Mouse (Mus musculus) T-cell, adult 2 months (primary cell): ENCODE measurements around the gene Ddx60.
"Not testable (repeated sequence)": the region's sequence is repeated elsewhere in the genome, so short reads cannot be mapped to it uniquely, and the experiment has no call there.

ENCODE experiments used
- DNase-seq: peaks from one replicate; pipeline ENCODE4 v3.0.0; 2022; ENCODE audit warnings: low spot score

Ddx60 gene

DNA sequence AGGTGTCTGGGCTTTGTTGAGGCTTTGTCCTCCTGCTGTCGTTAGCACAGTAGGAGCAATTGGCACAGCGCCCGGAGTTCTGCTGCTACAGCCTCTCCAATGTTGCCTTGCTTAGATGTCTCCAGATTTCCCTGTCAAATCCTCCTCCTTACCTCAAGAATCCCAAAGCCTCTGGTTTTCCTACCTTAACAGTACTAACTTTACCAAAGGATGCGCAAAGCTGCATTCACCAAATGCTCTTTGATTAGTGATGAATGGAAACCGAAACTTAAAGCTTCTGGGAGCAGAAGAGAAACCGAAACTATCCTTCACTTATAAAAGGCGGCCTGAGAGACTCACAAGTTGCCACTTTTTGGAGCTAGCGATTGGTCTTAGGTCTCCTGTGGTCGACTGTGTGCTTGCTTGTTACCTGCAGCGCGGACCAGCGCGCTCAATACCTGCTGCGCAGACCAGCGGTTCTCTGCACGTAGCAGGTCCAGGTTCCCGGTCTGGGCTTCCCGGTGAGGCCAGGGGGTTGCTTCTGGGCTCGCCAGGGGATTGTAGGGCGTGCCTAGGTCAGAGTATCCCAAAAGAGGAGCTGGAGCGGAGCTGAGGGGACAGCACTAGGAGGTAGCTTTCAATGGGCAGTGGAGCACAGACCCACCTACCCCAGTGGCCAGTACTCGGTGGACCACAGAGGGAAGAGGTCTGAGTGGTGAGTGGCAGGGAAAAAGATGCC lies at the start of gene Ddx60:
Gene Ddx60, plus strand, starts transcription at position 311 of the 718 bp plus-strand sequence.
- DNase-seq, result peak; percentile 69

DNA sequence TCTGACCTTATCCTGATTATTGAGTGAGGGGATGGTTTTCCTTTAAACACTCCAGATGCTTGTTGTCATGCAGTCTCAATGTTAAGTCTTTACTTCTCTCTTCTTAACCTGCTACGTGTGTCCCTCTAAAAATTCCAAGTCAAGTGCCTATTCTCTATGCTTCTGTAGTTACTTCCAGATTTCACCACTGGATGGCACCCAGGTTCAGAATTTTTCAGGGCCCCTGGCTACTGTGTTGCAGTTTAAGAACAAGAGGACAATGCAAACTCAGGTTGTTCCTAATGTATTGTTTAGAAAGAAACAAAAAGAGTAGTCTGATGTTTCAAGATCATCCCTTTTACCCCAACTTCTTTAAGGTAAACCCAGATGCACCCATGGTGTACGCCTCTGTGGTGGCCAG lies 33.8 kb upstream of the Ddx60 start:
- DNase-seq, result no peak

DNA sequence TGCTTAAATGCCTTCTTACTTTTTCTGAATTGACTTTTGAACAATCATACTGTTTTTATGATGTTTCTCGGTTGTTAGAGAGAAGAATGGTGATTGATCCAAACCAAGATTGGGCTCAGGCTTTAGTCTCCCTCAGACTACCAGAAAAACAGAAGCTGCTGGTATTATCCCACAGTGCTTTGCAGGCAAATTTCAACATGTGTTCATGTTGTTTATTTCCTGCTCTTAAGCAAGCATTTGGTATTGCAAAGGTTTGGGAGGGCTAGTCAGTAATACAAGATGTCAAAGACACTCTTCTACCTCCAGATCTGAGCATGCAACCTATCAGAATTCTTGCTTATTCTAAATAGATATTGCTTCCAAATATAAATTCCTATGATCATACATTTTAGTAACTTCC lies 31.1 kb upstream of the Ddx60 start:
- no peak for DNase-seq

DNA sequence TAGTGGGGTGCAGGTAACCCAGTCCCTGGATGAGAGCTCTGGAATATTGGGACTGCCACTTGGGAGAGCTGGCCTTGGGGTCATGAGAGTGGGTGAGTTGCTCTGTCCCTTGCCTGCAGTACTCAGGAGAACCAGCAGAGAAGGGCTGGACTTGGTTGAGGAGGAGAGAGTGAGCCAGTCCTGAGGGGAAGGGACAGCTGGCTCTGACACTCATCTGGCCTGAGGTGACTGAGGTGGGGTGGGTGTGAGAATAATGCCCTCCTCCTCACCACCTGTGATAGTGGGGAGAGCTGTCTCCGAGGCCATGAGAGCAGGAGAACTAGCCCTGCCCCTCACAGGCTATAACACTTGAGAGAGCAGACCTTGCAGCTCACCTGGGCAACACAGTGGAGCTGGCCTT lies 30.5 kb upstream of the Ddx60 start:
- DNase-seq, result no peak

DNA sequence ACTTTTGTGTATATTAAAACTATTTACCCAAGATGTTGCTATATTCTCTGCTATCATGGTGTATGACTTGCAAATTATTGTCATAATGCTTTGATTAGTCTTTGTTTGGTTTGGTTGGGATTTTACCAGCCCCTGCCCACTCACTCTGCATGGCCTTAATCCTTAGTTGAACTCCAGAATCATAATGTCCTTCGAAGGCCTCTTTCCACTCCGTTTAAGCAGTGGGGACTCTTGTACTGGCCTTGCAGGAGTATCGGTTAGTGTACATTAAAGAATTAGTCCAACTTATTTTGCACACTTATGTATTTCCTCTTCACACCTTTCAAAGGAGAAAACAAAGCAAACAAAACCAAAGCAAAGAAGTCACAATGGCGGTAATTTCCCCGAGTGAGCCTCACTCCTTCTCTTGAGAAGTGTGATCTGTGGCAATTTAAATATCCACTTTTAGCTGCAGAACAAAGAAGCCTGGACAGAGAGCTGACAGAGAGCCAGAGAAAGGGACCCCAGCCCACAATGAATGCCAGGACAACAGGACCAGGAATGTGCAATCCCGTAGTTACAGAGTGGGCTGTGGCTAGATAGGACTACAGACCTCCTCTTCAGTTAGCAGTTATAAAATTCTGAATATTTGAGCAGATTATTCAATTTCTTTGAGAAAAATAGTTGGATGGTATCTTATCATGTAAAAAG lies 26.7 kb upstream of the Ddx60 start:
- DNase-seq, result no peak

DNA sequence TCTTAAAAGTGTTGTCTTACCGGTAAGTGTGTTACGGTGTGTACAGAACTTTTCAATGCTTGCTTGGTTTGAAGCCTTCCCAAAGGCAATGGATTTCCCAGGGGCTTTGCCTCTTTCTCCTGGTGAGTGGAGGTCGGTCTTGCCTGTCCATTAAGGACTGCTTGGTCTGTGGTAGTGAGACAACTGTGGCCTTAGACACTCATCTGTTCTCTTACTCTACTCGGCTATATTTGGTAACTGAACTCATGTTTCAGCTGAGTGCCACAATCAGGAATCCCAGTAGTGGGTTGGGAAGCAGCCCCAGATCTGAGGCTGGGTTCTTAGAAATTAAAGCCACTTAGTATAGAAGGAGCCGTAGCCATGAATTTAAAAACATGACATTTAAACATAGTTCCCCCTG lies 25.4 kb upstream of the Ddx60 start, which contains the start of gene Palld:
Gene Palld, minus strand, starts transcription at position 170 of the 400 bp plus-strand sequence.
- no peak for DNase-seq

DNA sequence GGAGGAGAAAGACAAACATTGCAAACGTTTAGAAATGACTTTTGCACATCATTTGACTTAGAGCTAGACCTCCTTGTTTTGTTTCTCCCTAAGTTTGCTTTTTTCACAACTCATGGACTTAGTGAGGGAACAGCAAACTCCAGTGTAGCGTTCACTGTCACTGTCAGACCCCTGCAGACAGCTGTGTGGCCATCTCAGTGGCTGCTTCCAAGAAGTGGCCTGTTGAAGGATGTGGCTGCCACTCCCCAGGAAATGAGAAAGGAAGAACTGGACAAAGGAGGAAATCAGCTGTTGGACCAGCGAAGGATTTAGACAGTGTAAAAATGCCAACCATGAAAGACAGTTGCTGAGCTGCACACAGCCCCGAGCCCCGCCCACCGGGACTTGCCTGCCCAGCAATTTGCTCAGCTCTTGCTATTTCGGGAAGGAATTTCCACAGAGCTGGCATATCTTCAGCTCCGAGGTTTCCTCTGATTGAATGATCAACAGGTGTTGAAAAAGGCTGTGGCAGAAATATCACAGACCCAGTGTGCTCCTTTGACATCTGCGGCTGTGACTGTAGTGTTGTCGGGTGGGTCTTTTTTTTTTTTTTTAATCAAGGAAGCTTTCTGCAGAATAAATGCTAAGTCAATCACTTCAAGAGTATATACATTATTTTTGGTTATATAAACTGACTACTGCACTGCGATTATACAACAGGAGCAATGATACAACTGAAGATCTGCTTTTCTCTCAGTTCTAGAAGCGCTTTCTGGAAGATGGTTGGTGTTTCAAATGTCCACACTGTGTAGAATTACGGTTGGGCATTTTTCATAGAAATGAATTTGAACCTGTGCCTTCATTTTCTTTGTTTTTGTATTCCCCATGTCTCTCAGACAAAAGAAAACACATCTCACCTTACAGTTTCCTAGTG lies 19.3 kb upstream of the Ddx60 start:
- DNase-seq, result no peak

DNA sequence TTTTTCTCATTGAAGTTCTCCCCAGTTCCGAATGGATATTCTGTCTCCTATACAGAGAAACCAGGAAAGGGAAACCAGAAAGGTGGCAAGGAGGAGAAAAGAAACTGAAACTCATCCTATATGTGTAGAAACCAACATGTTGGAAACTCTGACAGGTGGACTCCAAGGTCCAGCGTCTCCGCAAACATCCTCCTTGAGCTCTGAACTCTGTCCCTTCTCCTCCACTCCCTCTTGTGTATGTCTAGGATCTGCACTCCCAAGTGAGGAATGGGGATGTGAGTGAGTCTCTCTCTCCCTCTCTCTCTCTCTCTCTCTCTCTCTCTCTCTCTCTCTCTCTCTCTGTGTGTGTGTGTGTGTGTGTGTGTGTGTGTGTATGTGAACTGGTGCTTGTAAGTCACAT lies 18.6 kb upstream of the Ddx60 start:
- DNase-seq, result no peak

DNA sequence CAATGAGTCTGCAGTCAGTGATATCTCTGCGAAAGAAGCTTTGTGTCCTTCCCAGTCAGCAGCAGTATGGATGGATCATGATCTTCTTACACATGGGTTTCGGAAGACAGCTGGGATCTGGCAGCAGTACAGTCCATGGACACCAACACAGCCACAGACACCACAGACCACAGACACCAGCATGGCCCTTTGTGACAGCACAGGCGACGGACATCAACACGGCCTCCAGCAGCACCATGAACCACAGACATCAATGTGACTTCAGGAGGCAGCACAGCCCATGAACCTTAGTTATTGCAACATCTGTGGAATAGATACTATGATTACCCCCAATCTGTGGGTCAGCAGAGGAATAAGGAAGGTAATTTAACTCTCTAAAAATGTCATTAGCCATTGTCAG lies 15.1 kb upstream of the Ddx60 start:
- DNase-seq, result no peak

DNA sequence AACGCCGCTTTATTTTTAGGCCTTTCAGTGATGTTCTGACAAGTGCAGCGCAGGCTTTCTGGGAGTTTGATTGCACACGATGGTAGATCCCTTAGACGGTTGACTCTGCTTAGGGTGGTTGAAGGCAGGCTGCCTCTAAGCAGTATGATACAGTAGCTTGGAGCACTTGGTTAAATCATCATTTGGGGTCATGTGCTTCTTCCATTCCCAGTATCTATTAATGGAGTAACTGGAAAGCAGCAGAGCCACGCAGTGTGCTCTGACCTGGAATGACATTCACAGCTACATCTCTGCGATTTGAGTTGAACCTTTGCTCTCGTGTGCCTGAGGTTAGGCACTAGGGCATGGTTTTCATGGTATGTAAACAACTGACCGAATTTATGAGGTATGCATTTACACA lies 13.9 kb upstream of the Ddx60 start:
- DNase-seq, result no peak

DNA sequence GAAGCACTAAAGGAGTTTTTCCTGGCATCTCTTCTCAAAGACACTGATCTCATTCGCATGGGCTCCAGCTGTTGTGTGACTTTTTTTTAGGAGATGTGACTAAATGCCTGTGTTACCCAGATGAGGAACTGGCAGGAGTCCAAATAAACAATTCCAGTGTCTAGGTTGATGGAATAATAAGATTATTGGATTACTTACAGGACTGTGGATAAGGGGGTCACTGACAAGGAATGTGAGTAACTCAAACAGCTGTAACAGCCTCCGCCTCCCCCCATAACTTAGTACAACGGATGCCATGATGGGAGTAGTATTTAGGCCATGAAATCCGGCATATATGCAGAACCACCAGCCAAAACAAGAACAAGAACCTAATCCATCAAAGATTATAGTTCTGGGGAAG lies 10.6 kb upstream of the Ddx60 start:
- no peak for DNase-seq

DNA sequence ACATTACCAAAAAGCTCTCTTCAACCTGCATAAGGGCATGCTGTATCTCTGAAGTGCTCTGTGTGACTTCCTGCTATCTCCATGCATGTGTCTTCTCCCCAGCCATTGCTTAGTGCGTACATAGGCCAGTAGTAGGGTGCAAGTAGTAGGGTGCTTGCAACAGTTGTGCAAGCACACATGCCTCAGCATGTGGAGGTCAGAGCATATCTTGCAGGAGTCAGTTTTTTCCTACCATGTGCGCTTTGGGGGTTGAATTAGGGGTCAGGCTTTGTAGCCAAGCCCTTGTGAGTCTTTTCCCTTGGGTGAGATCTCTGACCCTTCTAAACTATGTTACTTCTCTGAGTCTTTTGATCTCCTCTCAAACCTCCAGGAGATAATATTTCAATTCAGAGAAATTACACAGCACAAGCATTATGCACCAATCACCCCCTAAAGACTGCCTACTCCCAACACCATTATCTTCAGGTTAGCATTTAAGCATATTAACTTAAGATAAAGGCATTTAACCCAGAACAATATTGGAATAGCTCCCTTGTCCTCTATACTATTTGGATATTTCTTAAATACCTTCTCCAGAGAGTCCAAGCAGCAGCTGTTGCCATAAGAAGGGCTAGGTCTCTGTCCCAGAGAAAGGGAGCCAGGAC lies 8.6 kb upstream of the Ddx60 start:
- DNase-seq, result no peak

DNA sequence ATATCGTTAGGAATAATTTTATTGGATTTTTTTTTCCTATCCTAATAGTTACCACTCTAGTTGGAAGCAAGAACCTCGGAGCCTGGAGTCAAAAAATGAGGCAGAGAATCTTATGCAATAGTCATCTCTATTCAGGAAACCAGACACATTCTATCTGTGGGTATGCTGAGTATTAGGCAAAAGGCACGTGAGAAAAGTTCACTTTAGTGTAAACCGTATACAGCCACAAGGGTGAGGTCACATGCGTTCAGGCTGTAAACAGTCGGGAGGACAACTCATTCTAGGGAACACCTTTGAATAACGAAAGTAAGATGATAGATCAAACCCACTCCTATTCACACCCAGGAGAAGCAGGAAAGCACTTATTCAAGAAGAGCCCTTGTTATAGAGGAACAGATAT lies 7.5 kb upstream of the Ddx60 start:
- no peak for DNase-seq

DNA sequence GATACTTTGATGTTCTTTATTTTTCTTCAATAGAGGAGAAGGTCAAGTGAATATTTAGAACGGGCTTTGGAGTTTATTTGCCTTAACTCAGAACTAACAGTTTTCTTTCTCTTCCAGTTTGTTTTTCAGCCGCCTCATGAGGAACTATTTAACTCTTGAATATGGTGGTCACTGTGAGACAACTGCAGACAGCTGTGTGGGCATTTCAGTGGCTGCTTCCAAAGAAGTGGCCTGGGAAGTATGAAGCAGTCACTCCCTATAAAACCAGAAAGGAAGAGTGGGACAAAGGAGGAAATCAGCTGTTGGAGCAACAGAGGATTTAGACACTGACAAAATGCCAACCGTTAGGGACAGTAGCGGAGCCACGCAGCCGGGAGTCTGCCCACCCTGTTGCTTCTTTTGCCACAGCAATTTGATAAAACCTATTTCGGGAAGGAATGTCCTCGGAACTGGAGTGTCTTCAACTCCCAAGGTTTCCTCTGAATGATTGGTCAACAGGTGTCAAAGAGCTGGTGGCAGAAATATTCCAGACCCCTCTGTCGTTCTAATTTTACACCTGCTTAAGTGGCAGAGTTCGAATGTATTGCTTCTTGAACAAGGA lies 6.3 kb upstream of the Ddx60 start:
- DNase-seq, result no peak

DNA sequence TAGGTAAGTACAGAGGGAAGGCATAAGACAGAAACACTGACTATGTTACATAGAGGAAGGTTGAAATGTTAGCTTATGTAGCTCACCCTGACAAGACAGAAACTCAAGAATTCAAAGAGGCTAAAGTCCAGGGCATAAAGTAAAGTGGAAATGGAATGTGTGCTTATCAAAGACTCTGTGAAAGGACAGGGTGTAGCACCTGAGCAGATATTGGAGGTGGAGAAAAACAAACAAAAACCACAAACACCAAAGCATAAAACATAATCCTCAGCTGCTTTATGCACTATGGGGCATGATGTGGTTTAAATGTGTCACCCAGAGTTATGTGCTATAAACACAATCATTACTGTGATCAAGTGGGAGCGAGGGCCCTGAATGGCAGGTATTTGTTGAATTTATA lies 3.4 kb upstream of the Ddx60 start:
- DNase-seq, result no peak

DNA sequence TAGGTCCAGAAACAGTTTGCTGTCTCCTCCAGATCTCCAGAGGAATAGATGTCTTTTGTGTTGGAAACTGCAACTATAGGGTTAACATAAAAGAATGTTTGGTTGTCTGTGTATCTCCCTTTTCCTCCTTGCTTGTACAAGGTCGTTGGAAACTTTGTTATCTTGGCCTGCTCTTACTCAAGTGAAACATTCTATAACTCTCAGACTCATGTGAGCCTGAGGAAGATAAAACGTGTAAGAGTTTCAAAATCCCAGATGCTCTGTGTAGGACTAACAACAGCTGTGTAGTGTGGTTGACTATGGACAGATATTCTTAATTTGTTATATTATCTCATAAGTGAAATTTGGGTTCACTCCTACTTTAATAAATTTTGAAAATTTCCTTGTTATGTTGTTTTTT lies 5.4 kb downstream of the Ddx60 start:
- no peak for DNase-seq

DNA sequence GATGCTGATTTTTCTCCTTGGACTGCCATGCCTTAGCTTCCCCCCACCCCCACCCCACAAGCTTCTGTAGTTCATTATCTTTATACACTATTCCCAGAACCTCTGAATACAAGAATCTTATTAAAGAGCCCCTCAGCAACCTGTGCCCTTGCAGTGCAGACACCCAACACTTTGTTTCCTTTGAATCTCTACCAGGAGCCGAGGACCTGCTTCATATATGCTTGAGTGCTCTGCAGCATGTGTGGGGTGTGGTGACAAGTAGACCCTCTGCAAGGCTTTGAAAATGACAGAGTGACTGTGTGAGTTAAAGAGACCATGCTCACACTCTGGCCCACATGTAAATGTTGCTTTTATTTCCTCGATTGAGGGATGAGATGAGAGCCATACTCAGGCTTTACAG lies 9.7 kb downstream of the Ddx60 start:
- no peak for DNase-seq

DNA sequence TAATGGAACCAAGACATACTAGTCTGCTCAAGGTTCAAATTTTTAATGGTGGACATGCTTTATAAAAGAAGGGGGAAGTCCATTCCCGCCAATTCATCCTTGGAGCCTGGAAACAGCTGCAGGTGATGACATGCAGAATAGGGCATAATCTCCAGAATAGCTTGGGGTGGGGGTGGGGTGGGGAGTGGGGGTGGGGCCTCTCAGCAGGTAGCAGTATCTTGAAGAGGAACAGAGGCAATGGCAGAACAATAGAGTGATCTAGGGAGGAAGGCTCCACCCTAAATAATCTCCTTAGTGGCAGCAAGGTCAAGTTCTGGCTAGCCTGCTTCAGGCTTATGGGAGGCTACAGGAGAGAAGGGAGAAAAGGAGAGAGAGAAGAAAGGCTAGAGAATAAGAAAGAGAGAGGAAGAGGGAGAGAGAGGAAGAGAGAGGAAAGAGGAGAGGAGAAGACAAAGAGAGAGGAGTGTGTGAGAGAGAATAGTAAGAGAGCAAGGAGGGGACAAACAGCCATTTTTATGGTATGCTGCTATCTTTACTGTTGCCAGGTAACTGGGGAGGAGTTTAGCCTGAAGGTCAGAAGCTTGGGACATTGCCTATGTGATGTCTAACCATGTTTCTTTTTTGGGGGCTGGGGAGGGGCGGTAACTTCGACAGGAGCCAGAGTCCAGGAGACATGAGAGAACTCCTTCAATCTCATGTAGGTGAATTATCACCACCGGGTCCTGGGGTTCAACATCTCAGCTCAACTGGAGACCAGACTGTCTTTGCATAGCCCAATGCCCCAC lies 36.9 kb downstream of the Ddx60 start:
- DNase-seq, result not testable (repeated sequence)

DNA sequence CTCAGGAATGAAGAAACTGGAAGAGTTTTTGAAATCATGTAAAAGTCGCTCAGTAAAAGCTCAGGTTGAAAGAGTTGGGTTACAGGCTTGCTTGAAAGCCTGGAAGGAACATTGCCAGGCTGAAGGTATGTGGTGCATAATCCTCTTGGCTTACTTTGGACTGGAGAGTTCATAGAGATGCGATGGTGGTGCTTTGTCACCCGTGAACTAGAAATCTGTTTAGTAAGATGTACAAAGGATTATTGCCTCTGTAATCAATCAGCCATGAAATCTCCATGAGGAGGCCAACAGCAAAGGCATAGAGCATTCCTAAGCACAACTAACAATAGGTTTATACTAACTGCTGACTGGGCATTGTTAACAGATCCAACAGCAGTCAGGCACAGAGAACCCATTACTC lies 41.7 kb downstream of the Ddx60 start:
- no peak for DNase-seq

DNA sequence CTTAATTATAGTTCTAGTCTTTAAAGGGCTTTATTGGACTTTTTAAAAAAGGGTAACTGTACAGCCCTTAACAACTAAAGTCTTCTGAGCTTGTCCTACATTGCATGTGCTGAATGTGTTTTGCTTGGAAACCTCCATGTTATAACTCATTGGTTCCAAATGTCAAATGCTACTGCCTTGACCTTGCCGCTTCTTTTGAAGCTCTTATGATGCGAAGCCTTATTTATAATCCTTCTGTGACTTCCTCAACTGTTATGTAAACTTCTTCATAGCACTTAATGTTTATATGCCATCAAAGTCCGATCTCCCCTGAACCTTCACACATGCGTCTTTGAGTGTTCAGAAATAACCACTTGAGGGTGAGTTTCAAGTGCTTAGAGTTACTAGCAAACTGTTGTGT lies 57.1 kb downstream of the Ddx60 start:
- DNase-seq, result no peak
